Mouse (Mus musculus): ENCODE results near the gene Gm20696.

DNA sequence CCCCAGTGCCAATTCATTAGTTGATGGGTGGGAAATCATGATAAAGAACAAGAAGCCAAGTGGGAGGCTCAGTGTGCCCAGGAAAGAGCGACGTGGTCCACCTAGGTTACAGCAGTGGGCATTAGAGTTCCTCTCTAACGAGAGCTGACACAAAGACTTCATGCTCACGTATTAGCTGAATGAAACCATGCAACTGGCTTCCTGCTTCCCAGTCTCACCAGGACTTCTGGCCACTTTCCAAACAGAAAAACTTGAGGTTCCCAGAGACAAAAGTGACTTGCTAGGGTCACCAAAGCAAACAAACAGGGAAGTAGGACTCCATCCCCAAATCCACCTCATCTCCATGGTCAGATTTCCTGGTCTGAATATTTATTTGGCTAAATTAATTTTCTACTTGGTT lies 288.9 kb downstream of the Gm20696 start:
- TF ChIP-seq CTCF (IDR thresholded peaks at IDR 0.05; ENCODE audit: low read depth, low read length) (no peak), POLR2A (IDR thresholded peaks at IDR 0.05; ENCODE audit: borderline replicate concordance, low read depth, low read length) (no peak)

Data from bone marrow macrophage, adult 2 months (primary cell).